Mouse (Mus musculus) C2C12 (cell line): ENCODE data around the gene Secisbp2l.

ENCODE experiments used
- CEBPB ChIP-seq: IDR thresholded peaks from one replicate; pipeline ENCODE4 v1.6.1; 2011; ENCODE audit warnings: low read depth, mild to moderate bottlenecking, control low read depth, moderate library complexity
- CTCF ChIP-seq: IDR thresholded peaks from one replicate; pipeline ENCODE4 v1.5.1; 2011; ENCODE audit not compliant: control insufficient read depth, insufficient read depth, insufficient read length
- MYOG ChIP-seq: IDR thresholded peaks from one replicate; pipeline ENCODE4 v1.6.1; 2011; ENCODE audit not compliant: control insufficient read depth, insufficient read length; ENCODE audit errors: extremely low read depth

GRCm38 (mm10) chr2:125778380-125778779, 4.3 kb downstream of the Secisbp2l start:
- no peak for TF ChIP-seq CTCF
- TF ChIP-seq CEBPB = no peak
- no peak for TF ChIP-seq MYOG
